11 mouse cellular contexts compared by ENCODE assay signal in genomic region chr6:147752301-147752700, GRCm38 (mm10).
A peak's percentile ranks its signal among the peaks of the same experiment; 100 is the strongest.
DNase-seq lines count a peak whose midpoint lies in the region; ATAC-seq and TF ChIP-seq lines count a peak whose summit lies in the region.
"Had no signal": no experiment of that assay in that cellular context is flagged by ENCODE, and none has a peak within 500 bp of the region (broad histone marks: within the 10 kb centered on the region; RNA-seq: fewer than 3 reads in every experiment).

No protein-coding gene starts in this region.

- TF ChIP-seq EP300 in heart, postnatal 0 days (IDR thresholded peaks at IDR 0.05; ENCODE audit: low read depth), result 0 out of 2 replicates have a peak, but pooled peaks have one; percentile 26

- H3K4me1 ChIP-seq in heart, postnatal 0 days (ENCODE audit: control insufficient read depth, insufficient read depth), result no peaks in the 10 kb centered on the region
- peaks cover 24% of the 10 kb centered on the region for H3K4me1 ChIP-seq in limb, embryonic 10.5 days

- H3K9me3 ChIP-seq in heart, postnatal 0 days (replicated peaks; ENCODE audit: control insufficient read depth, low read length), result no peaks in the 10 kb centered on the region
- no peaks in the 10 kb centered on the region for H3K9me3 ChIP-seq in limb, embryonic 10.5 days (replicated peaks)
- H3K9me3 ChIP-seq: limb, embryonic 13.5 days had no signal

- no peak for TF ChIP-seq CTCF in heart, postnatal 0 days (IDR thresholded peaks at IDR 0.05; ENCODE audit: low read depth)

- no peak overlapping the region for H3K4me3 ChIP-seq in heart, postnatal 0 days (ENCODE audit: low read depth, low read length)
- no peak overlapping the region for H3K4me3 ChIP-seq in limb, embryonic 10.5 days
- H3K4me3 ChIP-seq: limb, embryonic 13.5 days had no signal

- H3K36me3 ChIP-seq in heart, postnatal 0 days (replicated peaks; ENCODE audit: control insufficient read depth, insufficient read depth, low read length), result no peaks in the 10 kb centered on the region
- H3K36me3 ChIP-seq in limb, embryonic 10.5 days, result no peaks in the 10 kb centered on the region
- H3K36me3 ChIP-seq: limb, embryonic 13.5 days had no signal

- peak; percentile 88 for ATAC-seq in heart, postnatal 0 days (ENCODE audit: insufficient read depth, low read depth)
- no peak for ATAC-seq in megakaryocyte-erythroid progenitor cell, adult 5-6 weeks (replicated peaks; ENCODE audit: low FRiP score, low TSS enrichment, poor library complexity, severe bottlenecking)

- H3K27ac ChIP-seq in heart, postnatal 0 days (ENCODE audit: low read depth), result peak overlapping the region; percentile 70
- H3K27ac ChIP-seq in limb, embryonic 10.5 days, result no peak overlapping the region
- H3K27ac ChIP-seq: limb, embryonic 13.5 days had no signal

- no peak overlapping the region for H3K4me2 ChIP-seq in heart, postnatal 0 days (ENCODE audit: low read depth, low read length)
- H3K4me2 ChIP-seq: limb, embryonic 13.5 days had no signal

- no peak overlapping the region for H3K9ac ChIP-seq in heart, postnatal 0 days (replicated peaks; ENCODE audit: low read depth, low read length)
- H3K9ac ChIP-seq: limb, embryonic 13.5 days had no signal

- DNase-seq in testis, postnatal 14 days (ENCODE audit: low spot score), result peak; percentile 16
- DNase-seq in testis, postnatal 10 days (ENCODE audit: low spot score), result no peak
- DNase-seq in heart, postnatal 0 days (ENCODE audit: low spot score), result peak; percentile 55
- peak; percentile 41 for DNase-seq in kidney, postnatal 14 days
- no peak for DNase-seq in thymus, postnatal 36 days
- no peak for DNase-seq in limb, embryonic 10.5 days (ENCODE audit: low spot score)
- no peak for DNase-seq in cerebellum, adult 11 months
- DNase-seq: right cerebral cortex, postnatal 25 days; thymus, postnatal 14 days had no signal

- WGBS in heart, postnatal 0 days, result 23% methylated on average over 2 of the region's 2 CpGs
- 77% methylated on average over 2 of the region's 2 CpGs for WGBS in limb, embryonic 10.5 days

- H3K27me3 ChIP-seq in heart, postnatal 0 days (ENCODE audit: control insufficient read depth, insufficient read depth, low read length), result no peaks in the 10 kb centered on the region
- H3K27me3 ChIP-seq in limb, embryonic 10.5 days (ENCODE audit: low read depth, poor library complexity, severe bottlenecking), result no peaks in the 10 kb centered on the region

Comparison
In these comparisons a context has a peak if more than half of its experiments do, and no peak if none do; other contexts are left out.
1. DNase-seq: peak in testis, postnatal 14 days (single experiment), heart, postnatal 0 days (single experiment) and kidney, postnatal 14 days (single experiment); none in testis, postnatal 10 days (single experiment), thymus, postnatal 36 days (0 of 2), limb, embryonic 10.5 days (single experiment) and cerebellum, adult 11 months (single experiment).